Mouse (Mus musculus) heart, postnatal 36 days (tissue): Measurements from ENCODE around the gene Pde4c. TPM values are rescaled to one million over a fixed set of nuclear protein-coding genes. Genes with fewer than 3 reads are reported as not detected.

ENCODE experiments used
- DNase-seq, 2 experiments: peaks; one replicate each; pipeline ENCODE4 v3.0.0; 2021 to 2022
- intact Hi-C: fragments of 180-260 bp; cut with DNase I; formaldehyde crosslinking; loops from one replicate; pipeline ENCODE4 v1.15.1; 2025
- total RNA-seq, 2 experiments: library from RNA; stranded (reverse); gene quantifications; 2 replicates each; pipeline ENCODE4 v1.2.3; 2021

The Pde4c gene
- total RNA-seq, 2 experiments from 2014 or later, result 2.0 to 3.7 TPM

- DNase-seq, result peak in 1 of 2 experiments; percentile 73
- intact Hi-C loops, result no loop called here
Measured at GRCm38 (mm10) chr8:70763354-70763753, 39.8 kb downstream of the Pde4c start.

GRCm38 (mm10) chr8:70764026-70764425 lies 40.5 kb downstream of the Pde4c start:
- DNase-seq, result no peak
- intact Hi-C loops, result no loop called here

GRCm38 (mm10) chr8:70764676-70765075 lies 41.2 kb downstream of the Pde4c start:
- intact Hi-C loops, result no loop called here

GRCm38 (mm10) chr8:70765329-70765728 lies 41.8 kb downstream of the Pde4c start:
- no peak for DNase-seq
- intact Hi-C loops, result no loop called here

More at GRCm38 (mm10) chr8:70764676-70765075, 41.2 kb downstream of the Pde4c start:
- no peak for DNase-seq

DNA sequence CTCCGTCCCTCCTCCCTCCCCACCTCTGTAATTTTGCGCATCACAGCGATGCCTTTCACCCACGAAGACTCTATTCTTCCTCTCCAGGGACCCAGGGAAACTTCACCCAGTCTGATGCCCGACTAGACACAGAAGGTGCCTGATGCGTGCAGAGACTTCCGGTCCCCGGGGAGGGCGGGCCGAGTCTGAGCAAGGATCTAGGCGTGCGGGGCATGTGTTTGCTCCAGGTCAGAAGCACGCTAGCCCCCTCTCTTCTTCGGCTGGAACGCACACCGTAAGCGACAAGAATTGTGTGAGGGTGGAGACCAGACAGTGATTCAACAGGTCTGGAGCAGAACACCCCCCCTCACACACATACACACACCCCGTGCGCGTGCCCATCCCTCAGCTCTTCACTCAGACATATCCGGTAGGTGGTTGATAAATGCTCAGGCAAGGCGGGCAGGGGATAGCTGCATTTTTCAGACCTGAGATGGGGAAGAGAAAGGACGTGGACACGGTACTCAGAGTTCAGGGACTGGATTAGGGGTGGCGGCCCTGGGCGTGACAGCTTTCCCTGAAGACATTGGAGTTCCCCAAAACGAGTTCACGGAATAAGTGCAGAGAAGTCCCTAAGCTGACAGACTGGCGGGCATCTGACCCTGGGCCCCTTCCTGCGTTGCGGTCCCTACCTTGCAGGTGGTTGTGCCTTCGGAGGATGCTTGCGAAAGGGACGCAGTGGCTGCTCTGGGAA lies 42.5 kb downstream of the Pde4c start:
- DNase-seq, result peak in 1 of 2 experiments; percentile 52
- intact Hi-C loops, result no loop called here

DNA sequence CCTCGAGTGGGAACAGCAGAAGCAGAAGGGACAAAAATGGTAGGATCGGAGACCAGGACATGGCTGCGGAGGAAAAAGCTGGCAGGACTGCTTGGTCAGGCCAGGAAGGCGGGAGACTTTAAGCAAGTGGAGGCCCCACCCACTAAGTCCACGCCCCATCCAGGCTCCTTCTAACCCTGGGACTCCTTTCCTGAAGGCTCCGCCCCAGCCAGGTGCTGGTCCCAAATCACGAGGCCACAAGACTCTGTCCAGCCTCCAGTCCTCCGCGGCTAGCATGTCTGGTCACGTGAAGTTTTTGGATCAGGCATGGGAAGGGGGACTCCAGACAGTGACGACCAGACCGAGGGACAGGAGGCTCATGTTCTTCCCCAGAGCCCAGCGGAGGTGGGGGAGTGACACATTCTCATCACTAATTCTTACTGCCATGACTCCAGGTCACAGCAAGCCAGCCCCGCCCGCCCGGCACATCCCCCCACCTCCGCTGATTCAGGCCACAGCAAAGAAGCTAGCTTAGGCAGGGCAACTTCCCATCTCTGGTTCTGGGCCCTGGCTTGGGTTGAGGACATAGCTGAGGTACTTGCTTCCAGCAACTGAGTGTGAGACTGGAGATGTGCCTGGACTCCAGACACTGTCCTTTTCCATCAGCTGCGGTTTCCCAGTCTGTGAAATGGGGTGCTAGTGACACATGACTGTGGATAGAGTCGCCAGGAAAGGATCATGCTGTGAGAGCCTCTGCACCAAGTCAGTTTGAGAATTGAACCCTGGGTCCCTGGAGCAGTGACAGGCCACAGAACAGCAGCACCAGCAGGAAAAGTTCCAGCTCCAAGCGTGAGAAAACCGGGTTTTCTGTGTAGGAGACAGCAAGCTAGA lies 43.3 kb downstream of the Pde4c start:
- peak; percentile 66 to 71 for DNase-seq
- intact Hi-C loops, result no loop called here

GRCm38 (mm10) chr8:70767503-70767902 lies 44.0 kb downstream of the Pde4c start:
- no peak for DNase-seq
- intact Hi-C loops, result no loop called here

DNA sequence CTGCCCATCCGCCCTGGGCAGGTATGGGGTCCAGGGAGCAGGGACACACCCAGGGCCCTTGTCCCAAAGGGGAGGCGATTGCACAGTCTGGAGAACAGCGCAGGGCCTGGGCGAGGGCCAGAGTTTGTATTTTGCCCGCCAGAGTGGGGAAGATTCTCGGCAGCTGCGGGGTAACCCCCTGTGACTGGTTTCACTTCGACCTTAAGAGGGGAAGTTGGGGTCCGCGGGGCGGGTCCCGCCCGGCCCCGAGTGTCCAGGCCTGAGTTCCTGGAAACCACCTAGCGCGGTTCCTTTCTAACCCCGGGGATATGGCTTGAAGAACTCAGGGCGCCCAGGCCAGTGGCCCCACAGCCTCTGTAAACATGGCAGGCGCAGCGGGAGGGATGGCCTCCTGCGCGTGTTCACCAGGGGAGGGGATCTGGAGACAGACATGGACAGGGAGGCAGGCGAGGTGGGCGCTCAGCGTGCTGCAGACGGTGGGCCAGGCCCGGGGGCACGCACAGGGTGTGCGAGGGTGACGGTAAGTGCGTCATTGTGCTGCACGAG lies 44.8 kb downstream of the Pde4c start:
- intact Hi-C loops, result no loop called here
- no peak for DNase-seq

GRCm38 (mm10) chr8:70768956-70769355 lies 45.4 kb downstream of the Pde4c start:
- intact Hi-C loops, result loop anchor here (1.0 kb wide), 1 partner anchor 49 kb away; no protein-coding TSS in a partner anchor
- no peak for DNase-seq

DNA sequence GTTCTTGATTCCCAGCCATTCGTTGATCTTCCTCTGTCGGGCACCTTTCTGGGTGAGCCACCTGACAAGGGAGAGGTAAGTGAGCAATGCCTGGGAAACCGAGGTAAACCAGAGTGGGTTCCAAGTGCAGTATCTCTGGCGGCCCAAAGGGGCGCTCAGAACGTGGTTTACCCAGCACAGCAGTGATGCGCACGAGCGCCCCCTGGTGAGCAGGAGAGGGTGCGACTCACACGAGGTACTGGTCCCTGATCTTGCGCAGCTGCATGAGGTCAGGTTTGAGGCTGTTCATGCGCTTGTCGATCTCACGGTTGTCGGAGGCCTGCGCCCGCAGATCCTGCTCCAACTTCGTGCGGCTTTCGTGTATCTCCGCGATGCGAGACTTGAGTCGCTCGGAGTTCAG lies 45.8 kb downstream of the Pde4c start:
- intact Hi-C loops, result loop anchor here (1.0 kb wide), 1 partner anchor 49 kb away; no protein-coding TSS in a partner anchor

GRCm38 (mm10) chr8:70769858-70770257 lies 46.3 kb downstream of the Pde4c start:
- intact Hi-C loops, result loop anchor here (1.0 to 5.0 kb wide), 3 partner anchors 50 to 72 kb away; no protein-coding TSS in a partner anchor
- DNase-seq, result no peak

More for the DNA sequence above, 45.8 kb downstream of the Pde4c start:
- peak; percentile 94 to 98 for DNase-seq

DNA sequence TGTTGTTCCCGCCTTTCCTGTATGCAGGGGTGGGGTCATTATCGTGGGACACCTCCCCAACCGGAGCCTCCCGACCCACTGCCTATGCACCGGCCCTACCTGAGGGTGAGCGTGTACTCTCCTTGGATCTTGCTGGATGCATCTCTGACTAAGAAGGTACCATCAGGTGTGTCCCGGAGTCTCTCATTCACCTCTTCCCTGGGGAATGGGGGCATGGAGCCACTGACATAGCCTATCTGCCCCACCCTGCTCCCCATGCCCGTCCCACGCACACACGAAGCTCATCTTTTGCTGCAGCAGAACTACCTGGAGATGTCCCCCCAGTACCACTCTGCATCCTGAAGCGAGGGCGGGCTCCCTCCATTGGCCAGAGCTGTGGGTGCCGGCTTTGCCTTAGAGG lies 47.2 kb downstream of the Pde4c start:
- DNase-seq, result no peak
- intact Hi-C loops, result loop anchor here (2.0 to 5.0 kb wide), 2 partner anchors 50 to 72 kb away; no protein-coding TSS in a partner anchor

- intact Hi-C loops, result loop anchor here (2.0 to 5.0 kb wide), 2 partner anchors 50 to 71 kb away; no protein-coding TSS in a partner anchor
- no peak for DNase-seq
Measured at GRCm38 (mm10) chr8:70771217-70771616, 47.7 kb downstream of the Pde4c start.

- intact Hi-C loops, result loop anchor here (5.0 kb wide), 1 partner anchor 70 kb away; no protein-coding TSS in a partner anchor
- no peak for DNase-seq
Measured at GRCm38 (mm10) chr8:70772075-70772474, 48.6 kb downstream of the Pde4c start.

GRCm38 (mm10) chr8:70772890-70773289 lies 49.4 kb downstream of the Pde4c start:
- intact Hi-C loops, result loop anchor here (5.0 kb wide), 1 partner anchor 69 kb away; no protein-coding TSS in a partner anchor
- DNase-seq, result no peak

DNA sequence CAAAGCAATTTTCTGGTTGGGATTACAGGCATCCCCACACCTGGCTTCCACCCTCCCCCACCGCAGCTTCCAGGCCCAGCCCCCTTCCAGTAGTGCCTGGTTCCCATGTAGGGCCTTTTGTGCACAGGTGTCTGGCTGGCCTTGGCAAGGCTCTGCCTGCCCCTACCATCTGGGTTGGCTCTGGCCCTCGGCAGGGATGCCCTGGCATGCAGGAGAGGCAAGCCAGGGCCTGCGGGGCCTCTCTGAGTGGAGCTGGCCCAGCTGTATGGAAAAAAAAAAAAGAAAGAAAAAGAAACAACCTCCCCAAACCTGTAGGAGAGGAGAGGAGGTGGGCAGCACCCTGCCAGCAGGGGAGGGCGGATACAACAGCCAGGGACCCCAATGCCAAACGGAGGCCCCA lies 49.9 kb downstream of the Pde4c start:
- no peak for DNase-seq

DNA sequence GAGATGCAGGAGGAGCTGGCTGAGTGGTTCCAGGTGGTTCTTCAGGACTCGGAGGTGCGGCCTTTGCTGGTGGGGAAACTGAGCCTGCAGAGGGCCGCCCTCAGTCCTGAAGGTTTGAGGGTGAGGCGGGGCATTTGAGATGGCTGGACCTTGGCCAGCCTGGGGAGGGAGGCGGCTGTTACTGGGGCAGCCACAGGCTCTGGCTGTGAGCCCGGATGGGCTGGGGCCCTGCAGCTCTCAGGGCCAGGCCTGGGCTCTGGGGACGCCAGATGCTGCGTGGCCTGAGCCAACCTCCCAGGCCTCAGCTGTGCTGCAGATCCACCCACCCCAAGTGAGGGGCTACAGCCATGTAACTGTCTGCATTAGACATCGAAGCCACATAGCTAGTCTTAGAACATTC lies 50.3 kb downstream of the Pde4c start:
- intact Hi-C loops, result loop anchor here (5.0 kb wide), 1 partner anchor 68 kb away; no protein-coding TSS in a partner anchor
- DNase-seq, result peak; percentile 83 to 86

More for the DNA sequence above, 49.9 kb downstream of the Pde4c start:
- intact Hi-C loops, result loop anchor here (5.0 kb wide), 1 partner anchor 69 kb away; no protein-coding TSS in a partner anchor

DNA sequence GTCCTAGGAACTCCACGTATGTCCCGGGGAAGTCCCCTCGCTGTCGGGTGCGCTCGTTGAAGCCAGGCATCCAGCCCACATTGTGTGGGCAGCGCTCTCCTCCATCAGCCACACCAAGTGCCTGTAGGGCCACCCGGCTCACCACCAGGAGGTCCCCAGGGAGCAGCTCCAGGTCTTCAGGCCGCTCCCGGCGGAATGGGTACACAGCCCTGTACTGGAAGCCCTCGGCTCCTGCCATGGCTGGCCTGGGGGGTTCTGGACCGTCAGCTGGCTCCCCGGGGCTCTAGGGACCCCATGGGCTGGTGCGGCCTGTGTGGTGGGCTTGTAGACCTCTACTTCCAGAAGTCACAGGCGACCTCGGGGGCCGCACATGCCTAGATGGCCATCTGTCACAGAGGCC lies 51.2 kb downstream of the Pde4c start:
- no peak for DNase-seq
- intact Hi-C loops, result loop anchor here (5.0 kb wide), 1 partner anchor 68 kb away; no protein-coding TSS in a partner anchor

- intact Hi-C loops, result no loop called here
Measured at GRCm38 (mm10) chr8:70775227-70775626, 51.7 kb downstream of the Pde4c start.

GRCm38 (mm10) chr8:70775851-70776495 lies 52.5 kb downstream of the Pde4c start:
- intact Hi-C loops, result loop anchor here (2.0 kb wide), 1 partner anchor 17 kb away; no protein-coding TSS in a partner anchor
- no peak for DNase-seq

More at GRCm38 (mm10) chr8:70775227-70775626, 51.7 kb downstream of the Pde4c start:
- DNase-seq, result no peak
